26 mouse cellular contexts compared by ENCODE assay signal in the genomic region with DNA sequence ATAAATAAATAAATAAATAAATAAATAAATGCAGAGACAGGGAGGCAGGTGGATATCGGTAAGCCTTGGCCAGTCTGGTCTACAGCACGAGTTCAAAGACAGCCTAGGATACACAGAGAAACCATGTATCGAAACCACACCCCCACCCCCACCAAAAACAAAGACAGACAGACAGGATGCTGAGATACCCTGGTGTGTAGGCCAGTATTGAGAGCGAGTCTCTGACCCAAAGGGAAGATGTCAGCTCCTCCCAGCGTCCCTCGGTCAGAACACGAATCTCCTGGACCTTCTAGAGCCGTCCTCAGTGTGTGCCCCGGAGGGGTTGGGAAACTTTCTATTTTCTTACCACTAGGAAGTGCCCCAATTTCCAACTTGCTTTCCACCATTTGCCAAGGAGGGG.
"Had no signal": no experiment of that assay in that cellular context is flagged by ENCODE, and none has a peak within 500 bp of the region (broad histone marks: within the 10 kb centered on the region; RNA-seq: fewer than 3 reads in every experiment).

No protein-coding gene starts in this region.

- H3K4me1 ChIP-seq: heart, embryonic 15.5 days; hindbrain, embryonic 13.5 days; hindbrain, embryonic 15.5 days; limb, embryonic 13.5 days; limb, embryonic 15.5 days had no signal

- H3K4me2 ChIP-seq: heart, embryonic 11.5 days; heart, embryonic 13.5 days; heart, embryonic 15.5 days; hindbrain, embryonic 13.5 days; hindbrain, embryonic 15.5 days; intestine, embryonic 15.5 days; limb, embryonic 13.5 days; limb, embryonic 15.5 days; liver, embryonic 12.5 days had no signal

- H3K36me3 ChIP-seq: heart, embryonic 15.5 days had no signal

- H3K4me3 ChIP-seq: heart, adult 2 months; heart, embryonic 13.5 days; heart, embryonic 15.5 days; hindbrain, embryonic 13.5 days; hindbrain, embryonic 15.5 days; intestine, embryonic 15.5 days; limb, embryonic 13.5 days; limb, embryonic 15.5 days; liver, embryonic 12.5 days had no signal

- H3K9ac ChIP-seq: heart, embryonic 13.5 days; heart, embryonic 15.5 days; hindbrain, embryonic 13.5 days; hindbrain, embryonic 15.5 days; intestine, embryonic 15.5 days; limb, embryonic 13.5 days; limb, embryonic 15.5 days; liver, embryonic 12.5 days had no signal

- ATAC-seq: hindbrain, postnatal 0 days; inflammation-experienced regulatory T-cells, adult 6 months; intestine, embryonic 15.5 days; intestine, postnatal 0 days; liver, embryonic 12.5 days had no signal

- H3K27me3 ChIP-seq: heart, embryonic 13.5 days; heart, embryonic 15.5 days; hindbrain, embryonic 13.5 days; hindbrain, embryonic 15.5 days; intestine, embryonic 15.5 days; limb, embryonic 13.5 days; limb, embryonic 15.5 days; liver, embryonic 12.5 days had no signal

- DNase-seq: gastrocnemius, postnatal 14 days; gastrocnemius, postnatal 36 days; heart, adult 11 months; heart, adult 2 months; heart, postnatal 14 days; heart, postnatal 36 days; kidney, adult 18-20 months; kidney, adult 8-10 months; kidney, postnatal 14 days; kidney, postnatal 36 days; layer of hippocampus, adult 9-11 months; layer of hippocampus, postnatal 36 days; left cerebral cortex, postnatal 4 days had no signal

- H3K9me3 ChIP-seq: heart, embryonic 13.5 days; heart, embryonic 15.5 days; hindbrain, embryonic 13.5 days; hindbrain, embryonic 15.5 days; intestine, embryonic 15.5 days; limb, embryonic 13.5 days; limb, embryonic 15.5 days; liver, embryonic 12.5 days had no signal

- H3K27ac ChIP-seq: heart, adult 2 months; heart, embryonic 13.5 days; heart, embryonic 15.5 days; hindbrain, embryonic 13.5 days; hindbrain, embryonic 15.5 days; hindbrain, postnatal 0 days; intestine, embryonic 15.5 days; kidney, postnatal 0 days; limb, embryonic 13.5 days; limb, embryonic 15.5 days; liver, embryonic 12.5 days had no signal
